Mouse (Mus musculus) neural tube, embryonic 12.5 days (tissue): ENCODE measurements around the gene Tex26. TPM values are rescaled to one million over a fixed set of nuclear protein-coding genes. Genes with fewer than 3 reads are reported as not detected.

Experiments used
- polyA plus RNA-seq: library from polyadenylated mRNA; unstranded; fragments of >200 nt; fragmentation: Nextera tagmentation; extraction: Ambion mirVana; gene quantifications from 2 replicates; pipeline ENCODE4 v1.2.1, GENCODE M21; 2016

Gene Tex26
- polyA plus RNA-seq, 1 experiment from 2014 or later: 0.68 TPM

Other genes with a start within 250 kb of the Tex26 start
- 6.5 and 8.0 TPM in 2 replicates for gene Alox5ap, start 174.9 kb upstream of the Tex26 start, polyA plus RNA-seq
- 0.51 and 0.74 TPM in 2 replicates for gene Medag, start 27.9 kb upstream of the Tex26 start, polyA plus RNA-seq
- gene Wdr95, start 89.0 kb downstream of the Tex26 start, polyA plus RNA-seq: 0.22 and 0.71 TPM in 2 replicates
- gene Hsph1, start 196.7 kb downstream of the Tex26 start, polyA plus RNA-seq: 96.7 and 99.8 TPM in 2 replicates
- 13.6 and 15.2 TPM in 2 replicates for gene B3glct, start 238.6 kb downstream of the Tex26 start, polyA plus RNA-seq